Mouse (Mus musculus): ENCODE measurements around the gene Lrtm1.

Gene Lrtm1

GRCm38 (mm10) chr14:29017883-29018282 is at the start of gene Lrtm1:
Lrtm1 (plus strand) TSS chr14:29018208.
- no peak for DNase-seq

- no peak for DNase-seq
Observed at GRCm38 (mm10) chr14:28969247-28969646, 48.8 kb upstream of the Lrtm1 start.

- no peak for DNase-seq
Observed at GRCm38 (mm10) chr14:28972620-28973019, 45.4 kb upstream of the Lrtm1 start.

GRCm38 (mm10) chr14:28979230-28979629 is 38.8 kb upstream of the Lrtm1 start:
- no peak for DNase-seq

GRCm38 (mm10) chr14:28980482-28980881 is 37.5 kb upstream of the Lrtm1 start:
- no peak for DNase-seq

GRCm38 (mm10) chr14:28984276-28984675 is 33.7 kb upstream of the Lrtm1 start:
- DNase-seq, result no peak

GRCm38 (mm10) chr14:28988211-28988900 is 29.7 kb upstream of the Lrtm1 start:
- DNase-seq, result no peak

GRCm38 (mm10) chr14:28996569-28996968 is 21.4 kb upstream of the Lrtm1 start:
- no peak for DNase-seq

- no peak for DNase-seq
Observed at GRCm38 (mm10) chr14:29005228-29005840, 12.7 kb upstream of the Lrtm1 start.

GRCm38 (mm10) chr14:29009644-29010043 is 8.4 kb upstream of the Lrtm1 start:
- no peak for DNase-seq

GRCm38 (mm10) chr14:29013161-29013560 is 4.8 kb upstream of the Lrtm1 start:
- DNase-seq, result no peak

- DNase-seq, result no peak
Observed at GRCm38 (mm10) chr14:29014680-29015079, 3.3 kb upstream of the Lrtm1 start.

- DNase-seq, result no peak
Observed at GRCm38 (mm10) chr14:29015896-29016295, 2.1 kb upstream of the Lrtm1 start.

- no peak for DNase-seq
Observed at GRCm38 (mm10) chr14:29018316-29019000, 450 bp downstream of the Lrtm1 start.

GRCm38 (mm10) chr14:29021295-29021694 is 3.3 kb downstream of the Lrtm1 start:
- DNase-seq, result no peak

GRCm38 (mm10) chr14:29023246-29023645 is 5.2 kb downstream of the Lrtm1 start:
- no peak for DNase-seq

GRCm38 (mm10) chr14:29025335-29025734 is 7.3 kb downstream of the Lrtm1 start:
- DNase-seq, result no peak

- DNase-seq, result no peak
Observed at GRCm38 (mm10) chr14:29027276-29027675, 9.3 kb downstream of the Lrtm1 start.

GRCm38 (mm10) chr14:29028391-29029106 is 10.5 kb downstream of the Lrtm1 start:
- DNase-seq, result no peak

GRCm38 (mm10) chr14:29029107-29029469 is 11.1 kb downstream of the Lrtm1 start:
- no peak for DNase-seq

GRCm38 (mm10) chr14:29029896-29030420 is 11.9 kb downstream of the Lrtm1 start:
- no peak for DNase-seq

- DNase-seq, result no peak
Observed at GRCm38 (mm10) chr14:29030519-29030918, 12.5 kb downstream of the Lrtm1 start.

GRCm38 (mm10) chr14:29031858-29032395 is 13.9 kb downstream of the Lrtm1 start:
- DNase-seq, result no peak
